Mouse (Mus musculus): ENCODE results near the gene Elane.

The Elane gene

DNA sequence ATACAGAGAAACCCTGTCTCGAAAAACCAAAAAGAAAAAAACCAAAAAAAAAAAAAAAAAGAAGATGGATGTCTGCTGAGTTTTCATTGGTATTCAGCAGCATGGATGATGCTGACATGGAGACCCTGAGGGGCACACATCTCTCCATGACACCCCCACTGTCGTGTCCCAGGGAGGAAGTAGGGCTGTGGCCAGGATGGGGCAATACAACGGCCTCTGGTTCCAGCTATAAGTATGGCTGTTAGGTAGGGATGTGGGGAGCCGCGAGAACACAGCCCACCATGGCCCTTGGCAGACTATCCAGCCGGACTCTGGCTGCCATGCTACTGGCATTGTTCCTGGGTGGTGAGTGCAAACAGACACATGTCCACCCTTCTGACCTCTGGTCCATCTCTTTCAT lies at the start of gene Elane:
Gene Elane, plus strand, starts transcription at position 194 of the 400 bp plus-strand sequence.
- no peak for DNase-seq (ENCODE audit: low spot score in 2 of 2)

DNA sequence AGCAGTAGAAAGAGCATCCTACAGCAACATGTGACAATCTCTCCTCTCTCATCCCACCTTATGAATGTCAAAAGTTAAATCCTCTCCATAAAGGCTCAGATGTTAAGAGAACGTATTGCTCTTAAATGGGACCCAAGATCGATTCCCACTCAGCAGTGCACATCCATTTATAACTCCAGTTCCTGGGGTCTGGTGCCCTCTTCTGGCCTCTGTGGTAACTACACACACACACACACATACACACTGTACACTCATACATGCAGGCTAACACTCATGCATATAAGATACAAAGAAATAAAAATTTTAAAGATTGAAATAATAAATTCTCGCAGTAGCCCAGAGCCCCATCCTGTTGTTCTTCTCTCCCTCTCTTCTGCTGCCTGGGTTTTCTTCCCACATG lies 49.1 kb upstream of the Elane start:
- no peak for DNase-seq (ENCODE audit: low spot score in 2 of 2)

DNA sequence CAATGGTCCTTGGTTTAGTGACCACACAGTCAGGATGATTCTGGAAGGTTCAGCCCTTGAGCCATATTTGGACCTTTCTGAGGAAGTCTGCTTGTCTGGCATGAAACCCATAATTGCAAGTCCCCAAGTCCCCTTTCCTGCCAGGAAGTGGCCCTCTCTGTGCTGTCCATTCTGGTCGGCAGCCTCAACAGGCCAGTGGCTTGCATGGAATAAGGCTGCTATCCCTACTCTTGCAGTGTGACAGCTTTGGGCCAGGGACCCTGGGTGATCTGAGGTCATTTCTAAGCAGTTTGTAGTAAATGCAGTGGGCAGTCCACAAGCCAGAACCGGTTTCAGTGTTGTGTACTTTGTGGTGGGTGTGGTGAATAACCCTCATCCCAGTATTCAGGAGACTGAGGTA lies 47.9 kb upstream of the Elane start:
- DNase-seq (ENCODE audit: low spot score in 2 of 2), result no peak

DNA sequence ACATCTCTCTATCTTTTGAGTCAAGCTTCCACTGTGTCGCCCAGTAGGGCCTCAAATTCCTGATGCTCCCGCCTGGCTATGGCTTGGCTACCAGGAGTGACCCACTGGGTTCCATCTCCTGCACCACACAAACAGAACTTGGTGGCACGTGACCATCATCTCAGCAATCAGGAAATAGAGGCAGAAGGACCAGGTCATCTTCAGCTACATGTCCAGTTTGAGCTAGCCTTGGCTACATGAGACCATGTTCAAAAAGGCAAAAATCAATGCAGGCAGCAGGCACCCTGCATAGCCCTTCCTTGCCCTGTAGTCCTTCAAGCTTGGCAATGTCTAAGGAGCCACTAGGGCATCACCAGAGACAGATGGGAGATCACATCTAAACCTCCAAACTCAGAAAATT lies 46.0 kb upstream of the Elane start:
- no peak for DNase-seq (ENCODE audit: low spot score in 2 of 2)

DNA sequence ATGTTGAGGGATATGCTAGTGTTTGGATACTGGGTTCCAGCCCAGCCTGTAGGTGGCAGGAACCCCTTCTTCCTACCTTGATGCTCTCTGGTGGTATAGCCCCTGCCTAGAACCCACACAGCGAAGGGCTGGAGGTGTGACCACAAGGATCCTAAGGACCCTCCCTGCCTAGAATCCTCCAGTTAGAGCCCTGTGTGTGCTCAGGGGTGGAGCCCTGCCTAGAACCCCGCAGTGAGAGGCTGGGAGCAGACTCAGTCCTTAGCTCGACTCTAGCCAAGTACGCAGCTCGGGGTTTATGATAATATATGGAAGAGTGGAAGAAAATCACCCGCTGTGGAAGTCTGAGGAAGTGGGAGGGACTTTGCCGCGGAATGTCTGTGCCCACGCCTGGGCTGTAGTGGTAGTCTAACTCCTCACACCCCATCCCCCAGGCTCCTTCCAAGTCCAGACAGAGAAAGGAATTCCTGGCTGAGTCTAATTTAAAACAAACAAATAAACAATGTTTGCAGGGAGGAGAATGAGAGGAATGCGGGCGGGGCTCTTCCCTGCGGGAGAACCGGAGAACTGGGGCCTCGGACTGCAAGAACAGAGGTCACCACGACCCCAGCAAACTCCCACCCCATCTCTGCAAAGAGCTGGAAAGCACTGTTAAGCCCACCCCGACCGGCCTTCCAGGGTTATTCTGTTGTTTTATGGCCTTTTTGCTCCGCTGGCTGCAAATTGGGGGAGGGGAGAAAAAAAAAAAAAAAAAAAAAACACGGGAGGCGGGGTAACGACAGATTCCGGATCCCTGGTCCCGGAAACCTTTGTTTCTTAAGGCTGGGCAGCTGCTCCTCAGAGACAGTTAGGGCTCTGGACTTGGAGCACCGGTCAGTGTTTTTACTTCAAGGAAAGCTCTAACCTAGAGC lies 45.1 kb upstream of the Elane start:
- peak in 1 of 2 experiments; percentile 62 for DNase-seq (ENCODE audit: low spot score in 2 of 2)

DNA sequence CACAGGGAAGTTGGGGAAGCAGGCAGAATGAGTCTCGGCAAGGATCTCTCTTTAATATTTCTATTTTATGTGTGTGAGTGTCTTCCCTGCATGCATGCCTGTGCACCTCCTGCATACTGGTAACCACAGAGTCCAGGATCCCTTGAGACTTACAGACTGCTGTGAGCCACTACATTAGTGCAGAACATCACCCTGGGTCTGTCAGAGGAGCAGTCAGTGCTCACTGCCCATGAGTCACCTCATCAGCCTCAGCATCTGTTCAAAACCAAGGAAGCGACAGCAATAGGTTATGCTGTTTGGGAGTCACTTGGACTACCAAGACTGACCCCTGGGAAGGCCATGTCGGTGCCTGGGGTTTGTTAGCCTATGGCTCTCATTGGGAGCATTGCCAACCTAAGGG lies 43.7 kb upstream of the Elane start:
- no peak for DNase-seq (ENCODE audit: low spot score in 2 of 2)

DNA sequence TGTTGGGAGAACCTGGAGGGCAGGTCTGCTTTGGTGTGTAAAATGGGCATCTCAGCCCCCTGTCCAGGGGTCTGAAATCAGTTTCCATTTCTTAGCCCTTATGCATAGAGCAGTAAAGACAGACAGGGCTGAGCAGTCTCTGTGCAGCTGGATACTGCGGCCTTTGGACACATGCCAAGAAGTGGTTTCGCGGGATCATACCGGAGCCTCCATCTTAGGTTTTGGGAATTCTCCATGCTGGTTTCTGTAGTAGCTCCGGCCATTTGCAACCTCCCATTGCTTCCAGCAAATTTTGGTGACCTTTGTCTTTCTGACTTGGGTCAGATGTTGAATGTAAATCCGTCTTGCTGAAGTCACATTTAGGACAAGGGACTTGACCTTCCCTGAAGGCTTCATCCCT lies 42.6 kb upstream of the Elane start:
- DNase-seq (ENCODE audit: low spot score in 2 of 2), result no peak

DNA sequence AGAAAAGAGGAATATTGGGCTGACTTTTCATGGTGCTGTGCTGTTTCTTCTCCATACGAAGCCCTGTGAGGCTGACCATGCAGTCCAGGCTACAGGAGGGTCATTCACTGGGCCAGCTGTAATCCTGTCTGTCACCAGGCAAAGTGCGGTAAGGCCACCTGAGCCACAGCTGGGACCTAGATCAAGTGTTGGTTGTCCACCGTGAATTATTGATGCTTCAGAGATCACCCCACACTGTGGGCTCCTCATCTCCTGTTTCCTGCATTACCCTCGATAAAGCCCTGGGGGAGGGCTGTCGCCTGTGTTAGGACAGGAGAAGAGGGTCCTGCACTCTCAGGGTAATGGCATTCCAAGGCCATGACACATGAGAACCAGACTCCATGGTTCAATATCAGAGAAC lies 39.5 kb upstream of the Elane start:
- DNase-seq (ENCODE audit: low spot score in 2 of 2), result no peak

DNA sequence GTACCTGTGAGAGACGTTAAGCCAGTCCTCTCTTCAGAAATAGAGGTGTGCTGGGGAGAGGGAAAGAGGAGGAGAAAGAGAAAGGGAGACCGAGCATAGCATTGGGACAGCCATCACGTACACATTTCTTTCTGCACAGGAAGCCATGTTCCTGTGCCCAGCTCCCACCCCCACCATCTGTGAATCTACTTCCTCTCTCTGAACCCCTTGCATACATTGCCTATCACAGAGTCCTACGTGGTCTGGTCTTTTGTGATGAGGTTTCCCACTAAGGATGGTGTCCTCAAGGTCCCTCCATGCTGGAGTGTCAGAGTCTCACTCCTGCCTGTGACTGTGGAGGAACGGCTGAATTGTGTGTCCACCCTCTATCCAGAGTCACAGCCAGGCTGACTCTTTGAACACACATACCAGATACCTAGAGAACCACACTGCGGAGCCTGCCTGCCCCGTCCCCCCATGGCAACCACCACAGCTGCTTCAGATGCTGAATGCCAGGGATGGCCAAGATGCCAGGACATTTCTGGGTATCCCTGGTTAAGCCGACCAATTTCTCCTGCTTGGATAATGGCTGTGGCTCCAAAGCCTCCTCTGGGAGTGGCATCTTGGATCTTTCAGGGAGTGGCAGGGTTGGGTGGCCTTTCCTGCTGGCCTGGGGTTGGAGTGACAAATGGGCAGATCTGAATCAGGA lies 36.0 kb upstream of the Elane start:
- DNase-seq (ENCODE audit: low spot score in 2 of 2), result no peak

DNA sequence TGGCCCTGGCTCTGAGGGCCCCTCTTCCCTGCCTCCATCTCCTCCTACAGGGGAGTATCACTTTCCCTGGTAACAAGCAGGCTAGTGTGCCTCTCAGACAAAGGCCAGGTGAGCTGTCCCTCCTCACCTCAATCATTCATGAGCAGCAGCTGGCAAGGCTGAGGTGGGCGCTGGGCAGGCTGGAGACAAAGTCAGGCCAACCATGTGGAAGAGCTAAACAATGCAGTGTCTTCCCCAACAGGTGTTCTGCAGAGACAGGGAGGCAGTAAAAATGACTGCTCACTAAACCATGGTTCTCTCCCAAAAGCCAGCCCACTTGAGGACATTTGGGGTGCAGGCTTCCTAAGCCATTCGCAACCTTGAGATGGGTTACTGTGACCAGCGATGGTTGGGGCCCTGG lies 34.4 kb upstream of the Elane start:
- no peak for DNase-seq (ENCODE audit: low spot score in 2 of 2)

DNA sequence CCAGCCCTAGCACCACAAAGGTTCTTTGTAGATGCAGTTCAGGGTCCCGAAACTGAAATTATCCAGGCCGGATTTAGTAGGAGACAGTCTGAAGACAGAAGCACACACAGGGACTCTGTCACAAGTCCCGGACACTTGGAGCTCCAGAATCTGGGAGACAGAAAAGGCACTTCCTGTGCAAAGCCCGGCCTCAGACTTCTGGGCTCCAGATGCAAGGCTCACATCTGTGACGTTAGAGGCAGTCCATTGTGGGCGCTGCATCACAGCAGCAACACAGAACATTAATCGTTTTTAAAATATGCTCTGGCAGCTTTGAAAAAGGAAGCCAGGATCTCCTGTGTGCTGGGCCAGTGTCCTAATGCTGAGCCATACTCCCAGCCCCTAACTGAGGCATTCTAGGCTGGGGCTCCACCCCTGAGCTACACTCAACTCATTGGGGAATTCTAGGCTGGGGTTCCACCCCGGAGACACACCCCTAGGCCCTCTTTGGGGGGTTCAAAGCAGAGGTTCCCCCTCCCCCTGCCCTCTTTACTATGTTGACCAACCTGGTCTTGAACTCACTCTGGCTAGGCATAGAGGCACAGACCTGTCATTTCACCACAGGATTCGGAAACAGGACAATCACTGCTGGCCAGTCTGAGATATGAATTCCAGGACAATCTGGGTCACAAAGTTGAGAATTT lies 33.8 kb upstream of the Elane start:
- DNase-seq (ENCODE audit: low spot score in 2 of 2), result no peak

DNA sequence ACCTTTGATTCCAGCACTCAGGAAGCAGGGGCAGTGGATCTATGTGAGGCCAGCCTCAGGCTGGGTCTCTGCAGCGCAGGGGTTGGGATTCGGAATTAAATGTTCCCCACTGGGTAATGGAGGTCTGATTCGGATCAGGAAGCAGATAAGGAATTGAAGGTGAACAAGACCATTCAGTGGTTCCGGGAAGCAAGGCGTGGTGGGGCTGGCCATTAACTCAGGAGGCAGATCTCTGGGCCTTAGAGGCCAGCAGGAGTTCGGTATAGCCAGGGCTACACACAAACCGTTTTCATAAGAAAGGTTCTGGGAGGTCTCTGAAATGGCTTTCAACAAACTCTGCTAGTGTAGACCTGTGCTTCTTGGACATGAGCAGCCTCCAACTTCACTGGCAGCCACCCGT lies 33.2 kb upstream of the Elane start:
- peak in 1 of 2 experiments; percentile 34 for DNase-seq (ENCODE audit: low spot score in 2 of 2)

DNA sequence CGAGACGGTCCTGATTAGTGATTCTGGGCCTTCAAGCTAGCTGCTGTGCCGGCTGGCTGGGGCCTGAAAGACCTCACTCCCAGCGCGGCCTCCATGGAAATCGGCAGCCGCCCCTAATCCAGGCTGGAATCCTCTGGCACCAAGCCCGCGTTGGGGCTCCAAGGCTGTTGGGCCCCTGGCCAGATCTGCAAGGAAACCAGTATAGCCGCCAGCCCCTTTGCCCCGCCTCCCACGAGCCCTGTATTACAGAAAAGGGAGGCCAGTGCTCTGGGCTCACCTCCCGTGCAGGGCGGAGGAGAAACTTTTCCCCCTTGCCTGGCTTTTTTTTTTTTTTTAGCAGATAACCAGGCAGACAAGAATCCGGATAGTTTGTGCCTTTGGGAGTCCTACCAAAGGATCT lies 32.7 kb upstream of the Elane start:
- peak; percentile 91 to 96 for DNase-seq (ENCODE audit: low spot score in 2 of 2)

DNA sequence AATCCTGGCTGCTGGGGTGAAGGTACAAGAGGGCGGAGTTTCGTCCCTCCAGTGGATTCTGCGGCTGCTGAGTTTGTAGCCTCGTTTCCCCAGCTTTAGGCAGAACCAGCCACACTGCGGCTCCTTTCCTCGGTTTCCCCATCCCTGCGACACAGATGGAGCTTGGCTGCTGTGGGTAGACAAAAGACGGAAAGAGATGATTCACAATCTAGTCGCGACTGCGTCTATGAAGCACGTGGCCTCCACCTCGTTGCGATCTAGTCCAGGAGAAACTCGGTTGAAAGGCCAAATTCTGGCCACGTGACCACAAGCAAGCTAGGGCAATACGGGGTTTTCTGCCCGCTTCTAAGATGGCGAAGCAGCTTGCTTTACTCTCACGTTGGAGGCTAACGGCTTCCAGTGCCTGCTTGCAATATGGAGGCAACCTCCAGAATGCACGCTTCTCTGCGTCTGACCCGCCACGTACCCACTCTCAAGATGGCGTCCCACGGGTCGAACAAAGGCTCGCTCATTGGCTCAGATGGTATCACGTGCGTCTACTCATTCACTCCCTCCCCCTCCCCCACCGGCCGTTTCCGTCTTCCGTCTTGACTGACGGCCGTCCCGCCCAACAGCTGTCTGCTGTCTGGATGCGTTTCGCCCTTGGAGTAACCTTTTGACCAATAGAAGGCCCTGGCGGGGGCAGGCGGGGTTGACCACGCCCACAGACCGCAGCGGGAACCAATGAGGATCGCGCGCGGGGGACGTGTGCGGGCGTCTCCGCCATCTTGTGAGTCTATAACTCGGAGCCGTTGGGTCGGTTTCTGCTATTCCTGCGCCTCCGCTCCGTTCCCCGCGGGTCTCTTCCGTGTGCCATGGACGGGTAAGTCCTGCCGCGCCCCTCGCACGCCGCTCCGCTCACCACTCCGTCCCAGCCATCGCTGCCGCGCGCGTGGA lies 31.9 kb upstream of the Elane start, which contains the start of gene Ptbp1:
Gene Ptbp1, plus strand, starts transcription at position 568 of the 936 bp plus-strand sequence.
- DNase-seq (ENCODE audit: low spot score in 2 of 2), result peak; percentile 98 to 99

DNA sequence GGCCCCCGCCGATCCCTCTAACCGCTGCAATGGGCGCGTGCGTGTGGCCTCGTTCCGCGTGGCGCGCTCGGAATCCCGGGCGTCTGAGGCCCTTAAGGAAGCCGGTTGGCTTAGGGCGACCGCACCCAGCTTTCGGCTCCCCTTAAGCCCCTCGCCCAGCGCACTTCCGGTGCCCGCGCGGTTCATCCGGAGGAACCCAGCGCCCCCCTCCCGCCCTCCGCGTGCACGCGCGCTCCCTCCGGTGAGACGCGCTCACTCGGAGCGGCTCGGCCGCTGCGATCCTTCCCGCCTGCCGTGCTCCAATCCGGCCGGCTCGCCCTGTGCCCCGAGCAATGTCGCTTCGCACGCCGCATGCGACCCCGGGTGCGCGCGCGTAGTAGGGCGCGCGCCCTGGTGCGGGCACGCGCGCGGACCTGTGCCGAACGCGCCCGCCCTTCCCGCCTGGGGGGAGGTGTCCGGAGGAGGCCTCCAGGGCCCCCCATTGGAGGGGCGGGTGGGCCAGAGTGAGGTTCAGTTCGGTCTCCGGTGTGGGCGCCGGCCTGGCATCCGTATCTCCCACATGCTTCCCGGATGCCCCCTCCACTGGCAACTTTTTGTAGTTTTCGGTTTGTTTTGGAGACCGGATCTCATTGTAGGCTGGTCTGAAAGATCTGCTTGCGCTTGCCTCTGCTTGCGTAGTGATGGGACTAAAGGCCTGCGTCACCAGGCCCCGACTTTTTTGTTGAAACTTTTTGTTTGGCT lies 31.1 kb upstream of the Elane start:
- peak in 1 of 2 experiments; percentile 62 for DNase-seq (ENCODE audit: low spot score in 2 of 2)

DNA sequence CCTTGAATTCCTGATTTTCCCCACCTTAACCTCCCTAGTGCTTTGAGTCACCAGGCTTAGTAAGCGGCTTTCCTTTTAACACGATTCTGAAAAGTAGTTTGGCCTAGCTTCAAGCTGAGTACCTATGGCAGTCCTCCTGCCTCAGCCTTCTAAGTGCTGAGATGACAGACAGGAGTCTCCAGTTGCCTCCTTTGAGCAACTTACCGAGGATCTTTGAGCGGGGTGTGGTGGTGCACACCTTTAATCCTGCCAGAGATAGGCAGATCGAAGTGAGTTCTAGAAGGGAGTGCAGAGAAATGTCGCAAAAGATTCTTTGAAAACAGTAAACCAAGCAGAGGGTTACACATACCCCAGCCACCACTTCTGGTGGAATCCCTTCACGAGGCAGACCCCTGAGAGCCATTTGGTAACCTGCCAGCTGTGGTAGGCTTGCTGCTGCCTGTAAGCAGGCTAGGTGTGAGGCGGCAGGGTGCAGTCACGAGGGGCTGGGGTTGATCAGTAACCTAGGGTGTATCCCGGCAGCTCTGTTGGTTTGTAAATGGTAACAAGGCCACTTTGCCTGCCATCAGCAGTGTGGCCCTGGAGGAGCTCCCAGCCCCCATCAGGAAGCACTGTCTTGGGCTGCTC lies 30.4 kb upstream of the Elane start:
- DNase-seq (ENCODE audit: low spot score in 2 of 2), result no peak

DNA sequence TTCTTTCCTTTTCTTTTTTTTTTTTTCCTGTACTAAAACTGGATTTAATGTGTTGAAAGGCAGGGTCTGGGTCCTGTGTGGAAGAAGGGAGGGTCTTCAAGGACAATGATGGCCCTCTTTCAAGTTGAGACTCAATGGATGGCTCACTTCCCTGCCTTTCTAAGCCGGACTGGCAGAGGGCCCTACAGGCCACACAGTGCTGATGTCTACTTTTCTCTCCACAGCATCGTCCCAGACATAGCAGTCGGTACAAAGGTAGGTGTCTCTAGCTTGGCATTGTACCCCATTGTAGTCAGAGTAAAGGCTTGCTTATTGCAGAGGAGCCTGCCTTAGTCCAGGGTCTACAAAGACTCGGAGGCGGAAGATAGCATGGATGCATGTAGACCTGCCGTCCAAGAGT lies 29.8 kb upstream of the Elane start:
- DNase-seq (ENCODE audit: low spot score in 2 of 2), result no peak

DNA sequence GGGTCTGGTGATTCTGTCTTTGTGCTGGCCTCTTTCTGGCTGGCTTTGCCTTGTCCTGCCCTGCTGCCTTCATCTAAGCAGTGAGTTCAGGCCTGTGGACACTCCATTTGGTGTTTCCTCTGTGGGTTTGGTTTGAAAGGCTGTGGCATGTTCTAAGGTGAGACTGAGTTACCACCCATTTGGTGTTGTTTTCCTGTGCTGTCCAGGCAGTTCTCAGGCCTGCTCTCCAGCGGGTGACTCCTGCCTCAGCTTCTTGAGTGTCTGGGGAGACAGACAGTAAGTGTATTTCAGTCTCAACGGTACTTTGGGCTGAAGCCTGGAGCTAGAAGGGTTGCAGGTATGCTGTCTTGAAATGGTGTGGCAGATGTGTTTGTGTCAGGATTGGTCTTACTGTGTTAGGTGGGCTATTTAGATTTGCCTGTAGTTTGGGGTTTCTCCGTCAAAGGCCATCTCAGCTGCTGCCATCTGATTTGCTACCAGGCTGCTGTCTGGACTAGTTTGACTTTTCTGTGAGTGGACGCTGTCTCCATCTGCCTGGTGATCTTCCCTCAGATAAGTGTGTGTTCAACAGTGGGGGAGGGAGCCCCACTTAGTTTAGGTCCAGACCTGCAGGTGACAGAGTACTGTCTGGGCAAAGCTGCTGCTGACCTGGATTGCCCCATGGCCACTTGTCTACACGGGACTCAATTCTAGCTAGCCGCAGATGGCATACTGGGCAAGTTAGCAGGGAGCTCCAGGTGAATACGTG lies 29.2 kb upstream of the Elane start:
- no peak for DNase-seq (ENCODE audit: low spot score in 2 of 2)

DNA sequence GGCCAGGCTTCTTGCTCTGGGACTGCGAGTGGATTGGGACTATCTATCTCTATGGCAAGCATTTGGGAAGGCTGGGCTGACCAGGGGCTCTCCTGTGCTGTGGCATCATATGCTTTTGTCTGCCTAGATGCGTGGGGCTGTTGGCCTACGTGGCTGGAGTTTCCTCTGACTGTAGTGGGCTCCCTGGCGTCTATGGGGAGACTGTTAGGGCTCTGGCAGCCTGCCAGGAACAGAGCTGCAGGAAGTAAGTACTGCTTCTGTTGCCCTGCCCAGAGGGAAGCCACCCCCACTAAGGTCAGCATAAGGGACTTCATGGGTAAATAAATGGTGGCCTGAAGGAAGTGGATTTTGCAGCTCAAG lies 28.6 kb upstream of the Elane start:
- DNase-seq (ENCODE audit: low spot score in 2 of 2), result peak; percentile 57 to 72

DNA sequence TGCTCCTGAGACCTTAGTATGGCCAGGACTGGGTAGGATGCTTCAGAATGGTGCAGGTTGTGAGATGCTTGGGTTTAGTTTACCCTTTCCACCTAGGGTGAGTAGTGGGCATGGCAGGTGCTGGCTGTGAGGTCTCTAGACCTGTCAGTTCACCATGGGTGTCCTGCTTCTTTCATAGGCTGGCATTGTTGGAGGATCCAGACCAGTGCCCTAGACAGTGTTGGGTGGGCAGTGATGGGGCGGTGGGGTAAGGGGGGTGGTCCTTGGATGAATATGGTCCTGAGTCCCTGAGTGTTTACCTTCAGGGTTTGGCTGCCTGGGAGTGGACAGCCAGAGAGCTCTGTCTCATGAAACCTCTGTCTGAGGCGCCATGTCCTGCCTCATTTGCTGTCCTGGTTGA lies 28.2 kb upstream of the Elane start:
- no peak for DNase-seq (ENCODE audit: low spot score in 2 of 2)
